Mouse (Mus musculus): ENCODE measurements around the gene Btbd35f14. TPM values are rescaled to one million over a fixed set of nuclear protein-coding genes. Genes with fewer than 3 reads are reported as not detected.
"Not testable (repeated sequence)": the region's sequence is repeated elsewhere in the genome, so short reads cannot be mapped to it uniquely, and the experiment has no call there.

Gene Btbd35f14
- total RNA-seq (2012; rRNA removed), result not detected in 2 replicates
- not detected in 2 replicates for total RNA-seq (2014; rRNA removed)
- polyA plus RNA-seq (2012; ENCODE audit: insufficient read length, low read depth), result not detected in 2 replicates

GRCm38 (mm10) chrX:33702249-33702648, at the start of gene Btbd35f14:
TSS of gene Btbd35f14 (minus strand) at chrX:33702349.
- DNase-seq (ENCODE audit: extremely low read depth); dilution Hi-C loops (cut with MboI; ENCODE audit: extremely low pct_ligation_motif_present, extremely low pct_unique_long_range_greater_than_20kb, low sequenced_read_pairs); H3K4me2 ChIP-seq (ENCODE audit: insufficient read depth, low read depth, poor library complexity, severe bottlenecking); in situ Hi-C loops (cut with MboI; ENCODE audit: low pct_ligation_motif_present, low pct_unique_long_range_greater_than_20kb, low sequenced_read_pairs); H3K9me3 ChIP-seq (replicated peaks; ENCODE audit: low read length); H3K9ac ChIP-seq (ENCODE audit: insufficient read depth, low read depth); H3K27ac ChIP-seq (ENCODE audit: insufficient read depth, low read depth); H3K4me1 ChIP-seq (ENCODE audit: control insufficient read depth in 1 of 2, insufficient read depth in 2 of 2); H3K79me2 ChIP-seq (replicated peaks; ENCODE audit: control insufficient read depth, extremely low read depth, insufficient read depth, poor library complexity, severe bottlenecking); H3K36me3 ChIP-seq (replicated peaks in 1 of 2; ENCODE audit: control insufficient read depth in 1 of 2, insufficient read depth in 1 of 2, low read length in 1 of 2); H3K4me3 ChIP-seq (replicated peaks in 1 of 3; ENCODE audit: low read depth in 2 of 3, low read length in 2 of 3, poor library complexity in 1 of 3); H3K27me3 ChIP-seq (replicated peaks): not testable (repeated sequence)

GRCm38 (mm10) chrX:33656872-33657271, 45.3 kb downstream of the Btbd35f14 start, which contains the start of gene Btbd35f13:
TSS of gene Btbd35f13 (plus strand) at chrX:33657172.
- H3K36me3 ChIP-seq (replicated peaks in 1 of 2; ENCODE audit: control insufficient read depth in 1 of 2, insufficient read depth in 1 of 2, low read length in 1 of 2); in situ Hi-C loops (cut with MboI; ENCODE audit: low pct_ligation_motif_present, low pct_unique_long_range_greater_than_20kb, low sequenced_read_pairs); H3K9me3 ChIP-seq (replicated peaks; ENCODE audit: low read length): not testable (repeated sequence)

More at GRCm38 (mm10) chrX:33656872-33657271, 45.3 kb downstream of the Btbd35f14 start, which contains the start of gene Btbd35f13:
- dilution Hi-C loops (cut with MboI; ENCODE audit: extremely low pct_ligation_motif_present, extremely low pct_unique_long_range_greater_than_20kb, low sequenced_read_pairs); H3K9ac ChIP-seq (ENCODE audit: insufficient read depth, low read depth); H3K4me1 ChIP-seq (ENCODE audit: control insufficient read depth in 1 of 2, insufficient read depth in 2 of 2); H3K27ac ChIP-seq (ENCODE audit: insufficient read depth, low read depth); H3K79me2 ChIP-seq (replicated peaks; ENCODE audit: control insufficient read depth, extremely low read depth, insufficient read depth, poor library complexity, severe bottlenecking); DNase-seq (ENCODE audit: extremely low read depth); H3K27me3 ChIP-seq (replicated peaks); H3K4me2 ChIP-seq (ENCODE audit: insufficient read depth, low read depth, poor library complexity, severe bottlenecking); H3K4me3 ChIP-seq (replicated peaks in 1 of 3; ENCODE audit: low read depth in 2 of 3, low read length in 2 of 3, poor library complexity in 1 of 3): not testable (repeated sequence)

Other genes starting within 250 kb of the Btbd35f14 start
- not detected in 2 replicates for gene Btbd35f15, start 125.0 kb downstream of the Btbd35f14 start, total RNA-seq (2012; rRNA removed)
- not detected in 2 replicates for gene Btbd35f15, start 125.0 kb downstream of the Btbd35f14 start, total RNA-seq (2014; rRNA removed)
- gene Btbd35f15, start 125.0 kb downstream of the Btbd35f14 start, polyA plus RNA-seq (2012; ENCODE audit: insufficient read length, low read depth), result not detected in 2 replicates
- not detected in 2 replicates for gene Btbd35f13, start 45.2 kb downstream of the Btbd35f14 start, total RNA-seq (2012; rRNA removed)
- gene Btbd35f13, start 45.2 kb downstream of the Btbd35f14 start, total RNA-seq (2014; rRNA removed), result not detected in 2 replicates
- gene Btbd35f13, start 45.2 kb downstream of the Btbd35f14 start, polyA plus RNA-seq (2012; ENCODE audit: insufficient read length, low read depth), result not detected in 2 replicates